Mouse (Mus musculus): ENCODE measurements around the gene 1700013G24Rik.

DNA sequence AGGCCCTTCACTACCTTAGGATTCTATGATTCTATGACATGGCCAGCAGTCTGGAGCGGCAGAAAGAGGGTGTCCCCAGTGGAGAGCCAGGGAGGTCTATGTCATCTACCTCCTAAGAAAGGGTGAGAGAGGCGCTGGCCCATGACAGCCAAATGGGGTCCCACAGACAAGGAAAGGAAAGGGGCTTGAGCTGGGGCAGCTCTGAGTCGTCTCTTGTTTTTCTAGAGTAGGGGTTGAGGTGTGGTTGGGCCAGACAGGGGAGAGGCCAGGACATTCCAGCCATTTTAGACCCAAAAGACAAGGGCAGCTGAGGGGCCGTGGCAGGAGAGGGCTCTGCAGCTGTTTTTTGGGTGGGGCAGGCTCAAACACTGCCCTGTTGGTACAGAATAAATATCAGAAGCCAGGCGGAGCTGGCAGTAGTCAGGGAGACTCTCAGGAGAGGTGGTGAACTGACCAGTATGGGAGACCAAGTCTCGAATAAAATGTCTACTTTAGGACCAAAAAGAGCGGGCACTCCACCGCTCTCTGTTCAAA lies at the start of gene 1700013G24Rik:
- TF ChIP-seq TAL1 (IDR thresholded peaks at IDR 0.05; ENCODE audit: low read length) (no peak), GATA1 (IDR thresholded peaks at IDR 0.05; ENCODE audit: low read length) (no peak)

All from erythroblast, embryonic 14.5 days (primary cell).